Mouse (Mus musculus) kidney, embryonic 16.5 days (tissue): ENCODE data around the gene Me3. TPM values are rescaled to one million over a fixed set of nuclear protein-coding genes. Genes with fewer than 3 reads are reported as not detected.

Experiments used
- ATAC-seq: fragments of 200-750 bp; cut with Nextera tagmentation; 2 replicates; pipeline ENCODE4 v1.8.0; 2017; ENCODE audit warnings: moderate TSS enrichment; ENCODE audit not compliant: low FRiP score, low TSS enrichment
- H3K27ac ChIP-seq: fragments of 300-500 bp; sonication (generic); 2 replicates; pipeline ENCODE4 v1.5.1; 2014; ENCODE audit warnings: low read length
- H3K27me3 ChIP-seq: fragments of 300-500 bp; sonication (generic); 2 replicates; pipeline ENCODE4 v1.6.1; 2014; ENCODE audit warnings: low read length, control low read depth, mixed read lengths; ENCODE audit not compliant: insufficient read depth
- H3K36me3 ChIP-seq: fragments of 300-500 bp; sonication (generic); 2 replicates; pipeline ENCODE4 v1.6.1; 2014; ENCODE audit warnings: low read length, control low read depth, mixed read lengths; ENCODE audit not compliant: insufficient read depth
- H3K4me1 ChIP-seq: fragments of 300-500 bp; sonication (generic); 2 replicates; pipeline ENCODE4 v1.6.1; 2014; ENCODE audit warnings: low read length, control low read depth, mixed read lengths; ENCODE audit not compliant: insufficient read depth
- H3K4me2 ChIP-seq: fragments of 300-500 bp; sonication (generic); replicated peaks from 2 replicates; pipeline ENCODE4 v1.6.1; 2014; ENCODE audit warnings: low read depth, low read length
- H3K4me3 ChIP-seq: fragments of 300-500 bp; sonication (generic); 2 replicates; pipeline ENCODE4 v1.5.1; 2014; ENCODE audit warnings: mild to moderate bottlenecking, low read length
- H3K9ac ChIP-seq: fragments of 300-500 bp; sonication (generic); replicated peaks from 2 replicates; pipeline ENCODE4 v1.6.1; 2014; ENCODE audit warnings: low read length
- H3K9me3 ChIP-seq: fragments of 300-500 bp; sonication (generic); 2 replicates; pipeline ENCODE4 v1.6.1; 2016; ENCODE audit warnings: low read length, control low read depth
- WGBS: fragments of 180-500 bp; shearing (Covaris S2); extraction: QIAGEN DNeasy Blood & Tissue Kit; methylation state at CpG from one replicate; pipeline ENCODE4 v1.1.7; 2014; 5-methylcytosine and 5-hydroxymethylcytosine counted together
- polyA plus RNA-seq: library from polyadenylated mRNA; unstranded; fragments of >200 nt; fragmentation: Nextera tagmentation; extraction: Ambion mirVana; gene quantifications from 2 replicates; pipeline ENCODE4 v1.2.1, GENCODE M21; 2015

Gene Me3
- polyA plus RNA-seq, 1 experiment from 2014 or later: 20.2 TPM

- no peak overlapping the region for H3K4me2 ChIP-seq
- WGBS: 51% methylated on average over 6 of the region's 6 CpGs
- no peaks in the 10 kb centered on the region for H3K27me3 ChIP-seq
- no peak for ATAC-seq
- H3K9ac ChIP-seq: no peak overlapping the region
- no peak overlapping the region for H3K27ac ChIP-seq
- no peaks in the 10 kb centered on the region for H3K4me1 ChIP-seq
- H3K4me3 ChIP-seq: no peak overlapping the region
- no peaks in the 10 kb centered on the region for H3K36me3 ChIP-seq
- 0 out of 2 replicates have a peak, but pooled peaks cover 2% of the 10 kb centered on the region for H3K9me3 ChIP-seq
Observed at GRCm38 (mm10) chr7:89796351-89796801, 164.2 kb downstream of the Me3 start.

GRCm38 (mm10) chr7:89798358-89799020, 166.3 kb downstream of the Me3 start:
- H3K9me3 ChIP-seq: 0 out of 2 replicates have a peak, but pooled peaks cover 2% of the 10 kb centered on the region
- 59% methylated on average over 8 of the region's 8 CpGs for WGBS

DNA sequence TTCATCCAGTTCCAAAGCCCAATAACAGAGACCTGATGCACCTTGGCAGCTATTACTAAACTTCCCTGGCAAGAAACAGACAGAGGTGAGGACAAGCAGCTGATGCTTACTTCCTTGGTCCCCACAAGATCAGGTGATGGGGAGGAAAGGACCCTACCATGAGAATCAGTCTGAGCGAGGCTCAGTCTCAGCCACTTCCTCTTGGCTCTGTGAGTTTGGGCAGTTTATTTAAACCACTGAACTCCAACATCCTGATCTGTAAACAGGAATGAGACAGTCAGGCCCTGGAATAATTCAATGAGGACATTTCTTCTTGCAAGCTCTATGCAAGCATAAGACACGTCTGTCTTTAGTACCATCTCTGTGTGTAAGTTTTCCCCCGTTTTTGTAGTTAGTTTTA, 170.3 kb downstream of the Me3 start:
- H3K9ac ChIP-seq: no peak overlapping the region
- 58% methylated on average over 3 of the region's 3 CpGs for WGBS
- H3K36me3 ChIP-seq: no peaks in the 10 kb centered on the region
- H3K27me3 ChIP-seq: no peaks in the 10 kb centered on the region
- no peak overlapping the region for H3K4me2 ChIP-seq
- H3K4me1 ChIP-seq: no peaks in the 10 kb centered on the region
- no peak overlapping the region for H3K4me3 ChIP-seq
- no peak overlapping the region for H3K27ac ChIP-seq
- no peaks in the 10 kb centered on the region for H3K9me3 ChIP-seq
- no peak for ATAC-seq

More at GRCm38 (mm10) chr7:89798358-89799020, 166.3 kb downstream of the Me3 start:
- no peak overlapping the region for H3K9ac ChIP-seq
- H3K27me3 ChIP-seq: no peaks in the 10 kb centered on the region
- no peak for ATAC-seq
- no peak overlapping the region for H3K4me2 ChIP-seq
- H3K36me3 ChIP-seq: no peaks in the 10 kb centered on the region
- H3K4me3 ChIP-seq: no peak overlapping the region
- H3K27ac ChIP-seq: no peak overlapping the region
- H3K4me1 ChIP-seq: no peaks in the 10 kb centered on the region

- 88% methylated on average over 4 of the region's 4 CpGs for WGBS
- Histone ChIP-seq H3K4me3 (no peak overlapping the region), H3K4me1 (no peaks in the 10 kb centered on the region), H3K9ac (no peak overlapping the region), H3K36me3 (no peaks in the 10 kb centered on the region), H3K27me3 (no peaks in the 10 kb centered on the region), H3K27ac (no peak overlapping the region), H3K4me2 (no peak overlapping the region), H3K9me3 (no peaks in the 10 kb centered on the region)
- no peak for ATAC-seq
Observed at GRCm38 (mm10) chr7:89803966-89804365, 171.8 kb downstream of the Me3 start.

GRCm38 (mm10) chr7:89809400-89809799, 177.2 kb downstream of the Me3 start:
- ATAC-seq: no peak
- no peak overlapping the region for H3K9ac ChIP-seq
- H3K4me3 ChIP-seq: no peak overlapping the region
- no peak overlapping the region for H3K4me2 ChIP-seq
- H3K27ac ChIP-seq: no peak overlapping the region
- 50% methylated on average over 2 of the region's 2 CpGs for WGBS
- H3K27me3 ChIP-seq: no peaks in the 10 kb centered on the region
- no peaks in the 10 kb centered on the region for H3K9me3 ChIP-seq
- H3K36me3 ChIP-seq: no peaks in the 10 kb centered on the region
- no peaks in the 10 kb centered on the region for H3K4me1 ChIP-seq

GRCm38 (mm10) chr7:89828436-89829065, 196.4 kb downstream of the Me3 start:
- Histone ChIP-seq H3K4me1 (no peaks in the 10 kb centered on the region), H3K9me3 (no peaks in the 10 kb centered on the region), H3K27ac (no peak overlapping the region), H3K27me3 (no peaks in the 10 kb centered on the region), H3K9ac (no peak overlapping the region), H3K36me3 (no peaks in the 10 kb centered on the region), H3K4me3 (no peak overlapping the region), H3K4me2 (no peak overlapping the region)
- ATAC-seq: no peak; the same call in 1 of the 2 replicates
- WGBS: 70% methylated on average over 4 of the region's 4 CpGs

GRCm38 (mm10) chr7:89829201-89829600, 197.0 kb downstream of the Me3 start:
- 53% methylated on average over 7 of the region's 7 CpGs for WGBS
- no peaks in the 10 kb centered on the region for H3K36me3 ChIP-seq
- no peaks in the 10 kb centered on the region for H3K9me3 ChIP-seq
- no peak overlapping the region for H3K27ac ChIP-seq
- no peak overlapping the region for H3K4me2 ChIP-seq
- H3K27me3 ChIP-seq: no peaks in the 10 kb centered on the region
- no peak overlapping the region for H3K9ac ChIP-seq
- H3K4me3 ChIP-seq: no peak overlapping the region
- no peaks in the 10 kb centered on the region for H3K4me1 ChIP-seq
- peak; percentile 82 for ATAC-seq

DNA sequence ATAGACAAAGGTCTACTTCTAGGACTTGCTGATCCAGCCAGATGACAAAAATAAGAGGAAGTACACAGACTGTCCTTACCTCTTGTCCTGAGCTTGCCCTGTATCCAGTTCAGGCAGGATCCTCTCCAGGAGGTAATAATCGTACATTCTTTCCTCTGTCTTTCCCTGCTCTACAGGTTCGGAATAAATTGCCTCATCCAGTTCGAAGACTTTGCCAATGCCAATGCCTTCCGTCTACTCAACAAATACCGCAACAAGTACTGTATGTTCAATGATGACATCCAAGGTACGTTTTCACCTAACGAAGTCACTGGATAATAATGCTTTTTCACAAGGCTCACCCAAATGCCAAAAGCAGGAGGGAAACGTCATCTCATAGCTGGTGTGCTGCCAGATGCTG, 201.3 kb downstream of the Me3 start:
- Histone ChIP-seq H3K4me3 (no peak overlapping the region), H3K9me3 (no peaks in the 10 kb centered on the region), H3K4me1 (no peaks in the 10 kb centered on the region; the same call in 1 of the 2 replicates), H3K9ac (no peak overlapping the region), H3K36me3 (no peaks in the 10 kb centered on the region), H3K27me3 (no peaks in the 10 kb centered on the region), H3K27ac (no peak overlapping the region), H3K4me2 (no peak overlapping the region)
- ATAC-seq: no peak
- WGBS: 86% methylated on average over 8 of the region's 8 CpGs

- H3K4me2 ChIP-seq: no peak overlapping the region
- H3K27ac ChIP-seq: no peak overlapping the region
- no peaks in the 10 kb centered on the region for H3K9me3 ChIP-seq
- H3K27me3 ChIP-seq: no peaks in the 10 kb centered on the region
- H3K4me1 ChIP-seq: no peaks in the 10 kb centered on the region; the same call in 1 of the 2 replicates
- 73% methylated on average over 8 of the region's 8 CpGs for WGBS
- H3K36me3 ChIP-seq: no peaks in the 10 kb centered on the region
- no peak overlapping the region for H3K9ac ChIP-seq
- ATAC-seq: no peak; the same call in 1 of the 2 replicates
- H3K4me3 ChIP-seq: no peak overlapping the region
Observed at GRCm38 (mm10) chr7:89835566-89835965, 203.4 kb downstream of the Me3 start.

DNA sequence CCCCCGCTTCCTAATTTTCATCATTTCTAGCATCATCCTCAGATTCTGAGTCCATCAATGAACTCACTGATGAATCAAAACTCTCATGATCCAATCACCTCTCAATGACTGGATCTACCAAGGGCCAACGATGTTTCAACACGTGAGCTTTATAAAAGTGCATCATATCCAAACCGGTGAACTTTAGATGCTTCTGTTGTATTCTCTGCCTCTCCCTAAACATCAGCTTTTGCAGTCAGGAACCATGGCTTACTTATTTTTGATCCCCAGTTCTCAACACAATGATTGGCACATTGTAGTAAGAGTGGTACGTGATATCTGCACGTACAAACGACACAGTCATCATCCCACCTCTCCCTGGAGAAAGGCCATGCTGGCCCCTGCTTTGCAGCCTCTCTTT, 204.5 kb downstream of the Me3 start:
- 92% methylated on average over 7 of the region's 7 CpGs for WGBS
- Histone ChIP-seq H3K27ac (no peak overlapping the region), H3K9ac (no peak overlapping the region), H3K4me3 (no peak overlapping the region), H3K36me3 (no peaks in the 10 kb centered on the region), H3K4me2 (no peak overlapping the region), H3K27me3 (no peaks in the 10 kb centered on the region), H3K4me1 (no peaks in the 10 kb centered on the region; the same call in 1 of the 2 replicates), H3K9me3 (no peaks in the 10 kb centered on the region)
- no peak for ATAC-seq
